Mouse (Mus musculus) hindbrain, embryonic 16.5 days (tissue): ENCODE results near the gene Tsfm. TPM values are rescaled to one million over a fixed set of nuclear protein-coding genes. Genes with fewer than 3 reads are reported as not detected.

Source experiments
- ATAC-seq: fragments of 200-750 bp; cut with Nextera tagmentation; 2 replicates; pipeline ENCODE4 v1.8.0; 2017; ENCODE audit warnings: moderate TSS enrichment, moderate library complexity
- H3K27ac ChIP-seq: fragments of 300-500 bp; sonication (generic); 2 replicates; pipeline ENCODE4 v1.5.1; 2014; ENCODE audit warnings: low read depth, mild to moderate bottlenecking, control low read depth, low read length, moderate library complexity
- H3K27me3 ChIP-seq: fragments of 300-500 bp; sonication (generic); replicated peaks from 2 replicates; pipeline ENCODE4 v1.6.1; 2014; ENCODE audit warnings: low read length; ENCODE audit not compliant: control insufficient read depth, insufficient read depth
- H3K36me3 ChIP-seq: fragments of 300-500 bp; sonication (generic); 2 replicates; pipeline ENCODE4 v1.6.1; 2014; ENCODE audit warnings: mild to moderate bottlenecking, low read length, moderate library complexity, mixed read lengths; ENCODE audit not compliant: control insufficient read depth, insufficient read depth
- H3K4me1 ChIP-seq: fragments of 300-500 bp; sonication (generic); 2 replicates; pipeline ENCODE4 v1.6.1; 2014; ENCODE audit warnings: low read depth, low read length; ENCODE audit not compliant: control insufficient read depth, insufficient read depth
- H3K4me2 ChIP-seq: fragments of 300-500 bp; sonication (generic); 2 replicates; pipeline ENCODE4 v1.6.1; 2014; ENCODE audit warnings: mild to moderate bottlenecking, low read length, control low read depth, moderate library complexity
- H3K4me3 ChIP-seq: fragments of 300-500 bp; sonication (generic); 2 replicates; pipeline ENCODE4 v1.5.1; 2014; ENCODE audit warnings: mild to moderate bottlenecking, low read length, control low read depth, moderate library complexity
- H3K9ac ChIP-seq: fragments of 300-500 bp; sonication (generic); 2 replicates; pipeline ENCODE4 v1.6.1; 2014; ENCODE audit warnings: low read depth, mild to moderate bottlenecking, control low read depth, low read length, moderate library complexity
- H3K9me3 ChIP-seq: fragments of 300-500 bp; sonication (generic); 2 replicates; pipeline ENCODE4 v1.6.1; 2014; ENCODE audit warnings: mild to moderate bottlenecking, low read length, moderate library complexity; ENCODE audit not compliant: control insufficient read depth
- WGBS: fragments of 180-500 bp; shearing (Covaris S2); extraction: QIAGEN DNeasy Blood & Tissue Kit; methylation state at CpG from one replicate; pipeline ENCODE4 v1.1.7; 2014; 5-methylcytosine and 5-hydroxymethylcytosine counted together
- polyA plus RNA-seq: library from polyadenylated mRNA; unstranded; fragments of >200 nt; fragmentation: Nextera tagmentation; extraction: Ambion mirVana; gene quantifications from 2 replicates; pipeline ENCODE4 v1.2.1, GENCODE M21; 2015

The Tsfm gene
- 63.7 and 67.7 TPM in 2 replicates for polyA plus RNA-seq

DNA sequence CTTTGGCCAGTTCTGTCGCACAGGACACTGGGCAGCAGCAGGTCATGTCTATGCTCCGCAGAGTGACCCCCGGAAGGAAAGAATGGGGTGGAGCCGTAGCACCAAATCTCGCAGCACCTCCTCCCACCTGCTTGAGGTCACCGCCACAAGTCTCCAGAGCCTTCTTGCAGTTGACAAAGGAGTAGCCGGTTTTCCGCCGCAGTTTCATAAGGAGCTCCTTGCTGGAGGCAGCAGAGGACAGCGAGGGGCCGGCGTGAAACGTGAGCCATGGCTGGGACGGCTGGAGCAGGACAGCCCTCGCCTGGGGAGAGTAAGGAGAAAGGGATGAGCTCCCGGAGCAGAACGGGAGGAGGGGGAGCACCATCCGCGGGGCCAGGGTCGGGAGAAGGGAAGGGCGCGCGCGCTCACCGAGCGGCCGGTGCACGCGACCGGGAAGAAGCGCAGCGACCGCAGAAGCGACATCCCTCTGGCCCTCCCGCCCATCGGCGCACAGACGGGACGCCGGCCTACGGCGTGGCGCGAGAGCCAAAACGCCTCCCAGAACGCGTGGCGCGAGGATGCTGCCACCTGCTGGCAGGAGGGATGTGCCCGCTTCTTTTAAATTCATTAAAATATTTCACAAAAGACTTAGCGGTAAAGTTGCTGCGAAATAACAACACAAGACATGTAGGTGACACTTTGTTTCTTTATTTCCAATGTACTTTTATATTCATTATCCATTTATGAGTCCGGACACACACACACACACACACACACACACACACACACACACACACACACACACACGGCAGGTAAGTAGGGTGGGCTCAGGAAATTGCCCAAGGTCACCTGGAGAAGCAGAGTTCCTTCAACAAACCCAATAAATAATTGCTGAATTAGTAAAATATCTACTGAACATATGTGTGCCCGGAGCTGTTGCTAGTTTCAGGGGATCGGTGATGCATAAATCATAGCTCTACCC, at the start of gene Tsfm:
Gene Tsfm, minus strand, starts transcription at position 505 of the 961 bp plus-strand sequence.
- Histone ChIP-seq H3K4me2 (peak within 1 kb of the TSS; percentile 84), H3K36me3 (peaks cover 11% of the 10 kb centered on the region), H3K4me3 (peak within 1 kb of the TSS; percentile 93), H3K9me3 (no peaks in the 10 kb centered on the region), H3K27ac (peak within 1 kb of the TSS; percentile 83), H3K4me1 (peaks cover 6% of the 10 kb centered on the region), H3K27me3 (no peaks in the 10 kb centered on the region), H3K9ac (peak within 1 kb of the TSS; percentile 92)
- 6% methylated on average over 46 of the region's 56 CpGs for WGBS
- peak; percentile 89 for ATAC-seq

DNA sequence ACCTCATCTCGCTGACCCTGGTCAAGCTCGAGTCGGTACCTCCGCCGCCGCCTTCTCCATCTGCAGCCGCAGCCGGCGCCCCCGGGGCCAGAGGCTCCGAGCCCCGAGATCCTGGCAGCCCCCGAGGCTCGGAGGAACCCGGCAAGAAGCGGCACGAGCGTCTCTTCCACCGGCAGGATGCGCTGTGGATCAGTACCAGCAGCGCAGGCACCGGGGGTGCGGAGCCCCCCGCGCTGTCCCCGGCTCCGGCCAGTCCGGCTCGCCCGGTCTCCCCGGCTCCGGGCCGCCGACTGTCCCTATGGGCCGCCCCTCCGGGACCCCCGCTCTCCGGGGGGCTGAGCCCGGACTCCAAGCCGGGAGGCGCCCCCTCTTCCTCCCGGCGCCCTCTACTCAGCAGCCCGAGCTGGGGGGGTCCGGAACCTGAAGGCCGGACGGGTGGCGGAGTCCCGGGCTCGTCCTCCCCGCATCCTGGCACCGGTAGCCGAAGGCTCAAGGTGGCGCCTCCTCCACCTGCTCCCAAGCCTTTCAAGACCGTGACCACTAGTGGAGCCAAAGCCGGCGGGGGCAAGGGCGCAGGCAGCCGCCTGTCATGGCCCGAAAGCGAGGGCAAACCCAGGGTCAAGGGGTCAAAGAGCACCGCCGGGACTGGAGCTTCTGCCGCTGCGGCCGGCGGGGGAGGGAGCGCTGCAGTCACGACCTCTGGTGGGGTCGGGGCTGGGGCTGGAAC, 49.2 kb upstream of the Tsfm start:
- 1% methylated on average over 66 of the region's 70 CpGs for WGBS
- peaks cover 33% of the 10 kb centered on the region for H3K4me1 ChIP-seq

GRCm38 (mm10) chr10:127078677-127079575, 48.3 kb upstream of the Tsfm start:
- peak; percentile 71 for ATAC-seq
- Histone ChIP-seq H3K36me3 (peaks cover 6% of the 10 kb centered on the region; the same call in 1 of the 2 replicates), H3K9me3 (no peaks in the 10 kb centered on the region), H3K9ac (peak overlapping the region; percentile 89), H3K4me1 (peaks cover 33% of the 10 kb centered on the region), H3K4me3 (peak overlapping the region; percentile 83), H3K27me3 (no peaks in the 10 kb centered on the region), H3K27ac (peak overlapping the region; percentile 92), H3K4me2 (peak overlapping the region; percentile 86)
- under 1% methylated on average over 35 of the region's 49 CpGs for WGBS

More for the DNA sequence above, 49.2 kb upstream of the Tsfm start:
- Histone ChIP-seq H3K4me2 (peak overlapping the region; percentile 86), H3K27me3 (no peaks in the 10 kb centered on the region), H3K9ac (peak overlapping the region; percentile 89), H3K36me3 (peaks cover 8% of the 10 kb centered on the region; the same call in 1 of the 2 replicates), H3K27ac (peak overlapping the region; percentile 92), H3K4me3 (peak overlapping the region; percentile 83), H3K9me3 (no peaks in the 10 kb centered on the region)
- no peak for ATAC-seq

DNA sequence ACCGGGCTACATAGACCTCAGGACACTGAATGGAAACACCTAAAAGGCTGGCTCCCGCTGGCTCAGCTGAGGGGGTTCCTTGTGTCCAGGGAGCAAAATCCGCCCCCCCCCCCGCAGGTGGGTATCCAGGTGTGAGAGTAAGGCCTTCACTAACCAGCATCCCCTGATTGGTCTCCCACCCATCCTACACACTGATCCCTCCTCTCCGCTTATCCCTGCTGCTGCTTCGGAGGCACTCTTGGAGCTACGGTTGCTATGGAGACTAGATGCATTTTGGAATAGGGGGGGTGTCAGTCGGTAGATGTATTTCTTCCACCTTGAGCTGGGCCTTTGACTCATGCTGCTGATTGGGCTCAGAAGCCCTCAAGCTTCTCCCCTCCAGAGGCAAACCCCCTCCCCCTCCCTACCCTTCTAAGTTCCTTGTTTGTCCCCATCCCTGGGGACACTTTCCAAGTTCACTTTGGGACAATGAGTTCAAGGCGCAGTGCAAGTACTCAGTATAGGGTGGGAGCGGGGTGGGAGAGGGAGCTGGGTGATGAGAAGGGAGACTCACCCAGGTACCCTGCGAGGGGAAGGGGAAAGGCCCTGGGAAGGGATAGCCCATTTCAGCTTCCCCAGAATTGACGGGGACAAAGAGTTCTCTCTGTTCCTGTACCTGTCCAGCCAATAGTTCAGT, 47.5 kb upstream of the Tsfm start:
- Histone ChIP-seq H3K9me3 (no peaks in the 10 kb centered on the region), H3K4me1 (peaks cover 33% of the 10 kb centered on the region), H3K4me3 (peak overlapping the region; percentile 83), H3K36me3 (peaks cover 2% of the 10 kb centered on the region; the same call in 1 of the 2 replicates), H3K27me3 (no peaks in the 10 kb centered on the region), H3K27ac (peak overlapping the region; percentile 92), H3K9ac (peak overlapping the region; percentile 49), H3K4me2 (peak overlapping the region; percentile 86)
- peak; percentile 51 for ATAC-seq
- WGBS, result 3% methylated on average over 11 of the region's 12 CpGs

- no peak; the same call in 1 of the 2 replicates for ATAC-seq
- Histone ChIP-seq H3K4me1 (peaks cover 33% of the 10 kb centered on the region), H3K4me3 (peak overlapping the region; percentile 83), H3K27me3 (no peaks in the 10 kb centered on the region), H3K9me3 (no peaks in the 10 kb centered on the region), H3K9ac (peak overlapping the region; percentile 49), H3K36me3 (no peaks in the 10 kb centered on the region), H3K27ac (peak overlapping the region; percentile 92), H3K4me2 (peak overlapping the region; percentile 86)
- 8% methylated on average over 10 of the region's 10 CpGs for WGBS
These were observed 46.9 kb upstream of the Tsfm start for GRCm38 (mm10) chr10:127077515-127077914.

DNA sequence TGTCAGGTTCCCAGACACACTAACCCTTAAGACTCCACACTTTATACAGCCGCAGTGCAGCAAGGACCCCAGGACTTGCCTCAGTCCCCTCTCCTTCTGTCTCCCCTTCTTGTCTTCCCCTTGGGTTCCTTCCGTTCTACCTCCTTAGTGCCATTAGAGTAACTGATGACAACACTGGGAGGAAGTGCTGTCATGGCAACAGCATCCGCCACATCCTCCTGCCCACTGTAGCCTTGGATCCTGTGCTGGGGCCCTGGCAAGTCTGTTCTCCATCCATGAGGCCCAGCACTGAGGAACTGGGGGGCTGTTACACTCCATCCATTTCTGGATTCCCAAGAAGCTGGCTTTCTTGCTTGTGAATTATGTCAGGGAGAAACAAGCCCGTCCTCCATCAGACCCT, 45.4 kb upstream of the Tsfm start:
- no peak for ATAC-seq
- 39% methylated on average over 4 of the region's 4 CpGs for WGBS
- Histone ChIP-seq H3K36me3 (no peaks in the 10 kb centered on the region), H3K4me1 (peaks cover 26% of the 10 kb centered on the region), H3K4me2 (no peak overlapping the region), H3K27me3 (no peaks in the 10 kb centered on the region), H3K4me3 (no peak overlapping the region), H3K9ac (peak overlapping the region; percentile 41; the same call in 1 of the 2 replicates), H3K27ac (no peak overlapping the region), H3K9me3 (no peaks in the 10 kb centered on the region)

DNA sequence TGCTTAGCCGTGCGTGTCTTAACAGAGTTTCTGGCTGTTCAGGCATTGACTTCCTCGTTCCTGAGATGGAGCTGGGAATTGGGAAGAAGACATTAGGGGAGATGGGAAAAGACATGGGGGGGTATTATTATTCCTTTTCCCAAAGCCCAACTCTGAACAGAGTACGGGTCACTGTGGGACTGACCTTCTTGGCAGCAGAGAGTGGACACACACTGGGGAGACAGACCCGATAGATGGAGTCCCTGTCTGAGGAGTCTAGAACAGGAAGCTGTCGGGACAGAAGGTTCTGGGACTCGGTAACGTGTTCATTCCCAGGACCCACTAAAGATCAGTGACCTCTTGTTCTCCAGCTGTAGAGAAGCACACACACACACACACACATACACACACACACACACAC, 45.0 kb upstream of the Tsfm start:
- Histone ChIP-seq H3K4me1 (peaks cover 23% of the 10 kb centered on the region), H3K4me2 (no peak overlapping the region), H3K9ac (no peak overlapping the region), H3K36me3 (no peaks in the 10 kb centered on the region), H3K4me3 (no peak overlapping the region), H3K27me3 (no peaks in the 10 kb centered on the region), H3K9me3 (no peaks in the 10 kb centered on the region), H3K27ac (no peak overlapping the region)
- ATAC-seq, result no peak
- WGBS, result 76% methylated on average over 8 of the region's 8 CpGs

GRCm38 (mm10) chr10:127075080-127075479, 44.4 kb upstream of the Tsfm start, which contains the start of gene Agap2:
TSS of gene Agap2 (plus strand) at chr10:127075284.
- Histone ChIP-seq H3K27me3 (no peaks in the 10 kb centered on the region), H3K27ac (no peak within 1 kb of the TSS), H3K9ac (no peak within 1 kb of the TSS; the same call in 1 of the 2 replicates), H3K4me1 (peaks cover 17% of the 10 kb centered on the region), H3K36me3 (no peaks in the 10 kb centered on the region), H3K4me3 (no peak within 1 kb of the TSS), H3K4me2 (no peak within 1 kb of the TSS), H3K9me3 (no peaks in the 10 kb centered on the region)
- ATAC-seq, result no peak
- 63% methylated on average over 9 of the region's 9 CpGs for WGBS
